Mouse (Mus musculus) lung, postnatal 10 days (tissue): Measurements from ENCODE around the gene Adarb2.
"Not testable (repeated sequence)": the region's sequence is repeated elsewhere in the genome, so short reads cannot be mapped to it uniquely, and the experiment has no call there.

Source experiments
- DNase-seq: peaks from one replicate; pipeline ENCODE4 v3.0.0; 2021

Gene Adarb2

GRCm38 (mm10) chr13:8590460-8590859 lies 387.8 kb downstream of the Adarb2 start:
- DNase-seq = no peak

- no peak for DNase-seq
These were observed 394.4 kb downstream of the Adarb2 start for GRCm38 (mm10) chr13:8596977-8597646.

GRCm38 (mm10) chr13:8597647-8598017 lies 395.0 kb downstream of the Adarb2 start:
- no peak for DNase-seq

- DNase-seq = no peak
These were observed 403.0 kb downstream of the Adarb2 start for GRCm38 (mm10) chr13:8605645-8606044.

GRCm38 (mm10) chr13:8608040-8608439 lies 405.4 kb downstream of the Adarb2 start:
- no peak for DNase-seq

- DNase-seq = not testable (repeated sequence)
These were observed 406.3 kb downstream of the Adarb2 start for GRCm38 (mm10) chr13:8608918-8609317.

GRCm38 (mm10) chr13:8610956-8611355 lies 408.3 kb downstream of the Adarb2 start:
- no peak for DNase-seq

GRCm38 (mm10) chr13:8612618-8613391 lies 410.1 kb downstream of the Adarb2 start:
- DNase-seq = no peak

GRCm38 (mm10) chr13:8616685-8617084 lies 414.0 kb downstream of the Adarb2 start:
- no peak for DNase-seq

GRCm38 (mm10) chr13:8622263-8622662 lies 419.6 kb downstream of the Adarb2 start:
- DNase-seq = no peak

- no peak for DNase-seq
These were observed 426.9 kb downstream of the Adarb2 start for GRCm38 (mm10) chr13:8629565-8629964.

- DNase-seq = no peak
These were observed 429.0 kb downstream of the Adarb2 start for GRCm38 (mm10) chr13:8631618-8632017.

- no peak for DNase-seq
These were observed 429.4 kb downstream of the Adarb2 start for GRCm38 (mm10) chr13:8632072-8632471.

GRCm38 (mm10) chr13:8633385-8634337 lies 431.0 kb downstream of the Adarb2 start:
- DNase-seq = peak; percentile 44

GRCm38 (mm10) chr13:8642084-8642483 lies 439.4 kb downstream of the Adarb2 start:
- DNase-seq = no peak

GRCm38 (mm10) chr13:8643920-8644319 lies 441.3 kb downstream of the Adarb2 start:
- DNase-seq = no peak

- peak; percentile 14 for DNase-seq
These were observed 442.4 kb downstream of the Adarb2 start for GRCm38 (mm10) chr13:8644805-8645679.

GRCm38 (mm10) chr13:8649261-8649660 lies 446.6 kb downstream of the Adarb2 start:
- no peak for DNase-seq

- DNase-seq = no peak
These were observed 462.1 kb downstream of the Adarb2 start for GRCm38 (mm10) chr13:8664615-8665240.

GRCm38 (mm10) chr13:8677174-8677573 lies 474.5 kb downstream of the Adarb2 start:
- no peak for DNase-seq

- no peak for DNase-seq
These were observed 477.9 kb downstream of the Adarb2 start for GRCm38 (mm10) chr13:8680470-8681129.
